In the genomic region with DNA sequence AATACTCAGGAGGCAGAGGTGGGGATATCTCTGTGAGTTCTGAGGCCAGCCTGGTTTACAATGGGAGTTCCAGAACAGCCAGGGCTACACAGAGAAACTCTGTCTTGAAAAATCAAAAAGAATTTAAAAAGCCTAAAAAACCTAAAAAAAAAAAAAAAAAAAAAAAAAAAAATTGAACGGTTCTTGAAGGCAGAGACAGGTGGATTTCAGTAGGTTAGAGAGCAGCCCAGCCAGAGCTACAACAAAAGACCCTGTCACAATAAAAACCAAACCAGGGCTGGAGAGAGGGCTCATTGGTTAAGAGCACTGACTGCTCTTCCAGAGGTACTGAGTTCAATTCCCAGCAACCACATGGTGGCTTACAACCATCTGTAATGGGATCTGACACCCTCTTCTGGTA, we compare ENCODE assay signal across 7 mouse cellular contexts. TPM values are rescaled to one million over a fixed set of nuclear protein-coding genes. Genes with fewer than 3 reads are reported as not detected.
A peak's percentile ranks its signal among the peaks of the same experiment; 100 is the strongest.
DNase-seq lines count a peak whose midpoint lies in the region; ATAC-seq and TF ChIP-seq lines count a peak whose summit lies in the region.
"Not testable (repeated sequence)": the region's sequence is repeated elsewhere in the genome, so short reads cannot be mapped to it uniquely, and the experiment has no call there.

No protein-coding gene starts in this region.

- not testable (repeated sequence) for DNase-seq in embryonic facial prominence, embryonic 10.5 days (ENCODE audit: low spot score); hindbrain, embryonic 10.5 days (ENCODE audit: low spot score); liver, embryonic 11.5 days (ENCODE audit: low spot score)

- H3K9ac ChIP-seq in forebrain, embryonic 13.5 days; intestine, postnatal 0 days (ENCODE audit: low read depth, low read length); liver, embryonic 11.5 days (ENCODE audit: low read depth, low read length); neural tube, embryonic 14.5 days (replicated peaks; ENCODE audit: low read depth, low read length): not testable (repeated sequence)

- peak overlapping the region; percentile 99; the same call in 1 of the 2 replicates for H3K27ac ChIP-seq in embryonic facial prominence, embryonic 10.5 days (replicated peaks)
- H3K27ac ChIP-seq in forebrain, embryonic 13.5 days, result peak overlapping the region; percentile 97
- H3K27ac ChIP-seq in hindbrain, embryonic 10.5 days; intestine, postnatal 0 days (ENCODE audit: low read depth, low read length); liver, embryonic 11.5 days (ENCODE audit: low read depth, low read length); neural tube, embryonic 14.5 days (ENCODE audit: low read depth, low read length): not testable (repeated sequence)

- H3K4me3 ChIP-seq in embryonic facial prominence, embryonic 10.5 days, result peak overlapping the region; percentile 94
- H3K4me3 ChIP-seq in forebrain, embryonic 13.5 days, result peak overlapping the region; percentile 94; the same call in 1 of the 2 replicates
- H3K4me3 ChIP-seq in hindbrain, embryonic 10.5 days, result peak overlapping the region; percentile 94
- not testable (repeated sequence) for H3K4me3 ChIP-seq in intestine, postnatal 0 days (ENCODE audit: low read depth, low read length)
- peak overlapping the region; percentile 96 for H3K4me3 ChIP-seq in liver, embryonic 11.5 days (ENCODE audit: low read depth, low read length)
- H3K4me3 ChIP-seq in megakaryocyte, embryonic 14.5 days (replicated peaks), result peak overlapping the region; percentile 97
- peak overlapping the region; percentile 90; the same call in 1 of the 2 replicates for H3K4me3 ChIP-seq in neural tube, embryonic 14.5 days (ENCODE audit: low read depth, low read length)

- ATAC-seq in forebrain, embryonic 13.5 days, result peak; percentile 9; the same call in 1 of the 2 replicates
- not testable (repeated sequence) for ATAC-seq in intestine, postnatal 0 days; liver, embryonic 11.5 days (replicated peaks; ENCODE audit: low FRiP score)
- 0 out of 2 replicates have a peak, but pooled peaks have one; percentile 22 for ATAC-seq in neural tube, embryonic 14.5 days (ENCODE audit: low read depth)

- peaks cover 29% of the 10 kb centered on the region for H3K4me1 ChIP-seq in embryonic facial prominence, embryonic 10.5 days
- H3K4me1 ChIP-seq in forebrain, embryonic 13.5 days, result peaks cover 28% of the 10 kb centered on the region
- peaks cover 28% of the 10 kb centered on the region for H3K4me1 ChIP-seq in hindbrain, embryonic 10.5 days (replicated peaks)
- not testable (repeated sequence) for H3K4me1 ChIP-seq in intestine, postnatal 0 days (replicated peaks; ENCODE audit: control insufficient read depth, insufficient read depth, low read length)
- peaks cover 27% of the 10 kb centered on the region for H3K4me1 ChIP-seq in liver, embryonic 11.5 days (replicated peaks; ENCODE audit: control insufficient read depth, insufficient read depth, low read length)
- H3K4me1 ChIP-seq in megakaryocyte, embryonic 14.5 days, result peaks cover 37% of the 10 kb centered on the region
- H3K4me1 ChIP-seq in neural tube, embryonic 14.5 days (ENCODE audit: control insufficient read depth, insufficient read depth, low read length), result peaks cover 18% of the 10 kb centered on the region

- H3K27me3 ChIP-seq in embryonic facial prominence, embryonic 10.5 days (replicated peaks; ENCODE audit: low read depth, poor library complexity, severe bottlenecking); forebrain, embryonic 13.5 days; hindbrain, embryonic 10.5 days (ENCODE audit: insufficient read depth, poor library complexity, severe bottlenecking); intestine, postnatal 0 days (replicated peaks; ENCODE audit: control insufficient read depth, insufficient read depth, low read length); liver, embryonic 11.5 days (replicated peaks; ENCODE audit: control insufficient read depth, insufficient read depth, low read length); megakaryocyte, embryonic 14.5 days (replicated peaks); neural tube, embryonic 14.5 days (ENCODE audit: control insufficient read depth, insufficient read depth, low read length): not testable (repeated sequence)

- H3K9me3 ChIP-seq in embryonic facial prominence, embryonic 10.5 days; forebrain, embryonic 13.5 days (replicated peaks); hindbrain, embryonic 10.5 days; intestine, postnatal 0 days (ENCODE audit: control insufficient read depth); liver, embryonic 11.5 days (ENCODE audit: control insufficient read depth, low read length); megakaryocyte, embryonic 14.5 days; neural tube, embryonic 14.5 days (ENCODE audit: control insufficient read depth, low read length): not testable (repeated sequence)

- 0 out of 2 replicates have a peak, but pooled peaks have one; percentile 6 for TF ChIP-seq CTCF in intestine, postnatal 0 days (IDR thresholded peaks at IDR 0.05; ENCODE audit: low read depth)

- H3K36me3 ChIP-seq in embryonic facial prominence, embryonic 10.5 days (replicated peaks), result peaks cover 16% of the 10 kb centered on the region
- H3K36me3 ChIP-seq in forebrain, embryonic 13.5 days (ENCODE audit: poor library complexity, severe bottlenecking); intestine, postnatal 0 days (ENCODE audit: control insufficient read depth, insufficient read depth); liver, embryonic 11.5 days (ENCODE audit: control insufficient read depth, insufficient read depth, low read length); megakaryocyte, embryonic 14.5 days (replicated peaks; ENCODE audit: low read length); neural tube, embryonic 14.5 days (ENCODE audit: control insufficient read depth, insufficient read depth, low read length): not testable (repeated sequence)
- peaks cover 15% of the 10 kb centered on the region; the same call in 1 of the 2 replicates for H3K36me3 ChIP-seq in hindbrain, embryonic 10.5 days

- 0 out of 2 replicates have a peak overlapping the region, but pooled peaks have one; percentile 79 for H3K4me2 ChIP-seq in forebrain, embryonic 13.5 days
- H3K4me2 ChIP-seq in intestine, postnatal 0 days (replicated peaks; ENCODE audit: low read depth); neural tube, embryonic 14.5 days (ENCODE audit: low read depth, low read length): not testable (repeated sequence)
- peak overlapping the region; percentile 70 for H3K4me2 ChIP-seq in liver, embryonic 11.5 days

- WGBS in embryonic facial prominence, embryonic 10.5 days, result 95% methylated on average over 1 of the region's 1 CpGs
- 78% methylated on average over 1 of the region's 1 CpGs for WGBS in forebrain, embryonic 13.5 days
- 89% methylated on average over 1 of the region's 1 CpGs for WGBS in hindbrain, embryonic 10.5 days
- 90% methylated on average over 1 of the region's 1 CpGs for WGBS in intestine, postnatal 0 days
- whole genome bisulfite sequencing in liver, embryonic 11.5 days, result 92% methylated on average over 1 of the region's 1 CpGs
- WGBS in neural tube, embryonic 14.5 days, result 80% methylated on average over 1 of the region's 1 CpGs

RNA-seq across cellular contexts. Expression of a gene that starts 0.8 kb away (rescaled TPM):
- polyA plus RNA-seq in embryonic facial prominence, embryonic 10.5 days (2016; fragmentation: Nextera tagmentation; extraction: Ambion mirVana), result 120 and 129 TPM in 2 replicates
- polyA plus RNA-seq in forebrain, embryonic 13.5 days (2015; fragmentation: Nextera tagmentation; extraction: Ambion mirVana), result 117 and 133 TPM in 2 replicates
- 103 and 118 TPM in 2 replicates for polyA plus RNA-seq in hindbrain, embryonic 10.5 days (2016; fragmentation: Nextera tagmentation; extraction: Ambion mirVana)
- 23.9 and 25.3 TPM in 2 replicates for polyA plus RNA-seq in intestine, postnatal 0 days (2015; fragmentation: Nextera tagmentation; extraction: Ambion mirVana)
- 61.4 and 65.0 TPM in 2 replicates for polyA plus RNA-seq in liver, embryonic 11.5 days (2014; fragmentation: Nextera tagmentation; extraction: Ambion mirVana)
- 6.7 and 7.0 TPM in 2 replicates for polyA plus RNA-seq in megakaryocyte, embryonic 14.5 days (2012; ENCODE audit: insufficient read depth, low replicate concordance)
- polyA plus RNA-seq in neural tube, embryonic 14.5 days (2014; fragmentation: Nextera tagmentation; extraction: Ambion mirVana), result 94.8 and 99.6 TPM in 2 replicates
